Mouse (Mus musculus) gastrocnemius, postnatal 4 days (tissue): ENCODE measurements around the gene Apbb2. TPM values are rescaled to one million over a fixed set of nuclear protein-coding genes. Genes with fewer than 3 reads are reported as not detected.

Experiments used
- DNase-seq, 2 experiments: peaks; one replicate each; pipeline ENCODE4 v3.0.0; 2021 to 2022; ENCODE audit warnings: low spot score in 2 of 2, mixed read lengths in 2 of 2
- total RNA-seq, 2 experiments: library from RNA; stranded (reverse); gene quantifications; 2 replicates each; pipeline ENCODE4 v1.2.3; 2021

Apbb2 gene
- total RNA-seq, 2 experiments from 2014 or later, result 56.0 to 60.4 TPM

DNA sequence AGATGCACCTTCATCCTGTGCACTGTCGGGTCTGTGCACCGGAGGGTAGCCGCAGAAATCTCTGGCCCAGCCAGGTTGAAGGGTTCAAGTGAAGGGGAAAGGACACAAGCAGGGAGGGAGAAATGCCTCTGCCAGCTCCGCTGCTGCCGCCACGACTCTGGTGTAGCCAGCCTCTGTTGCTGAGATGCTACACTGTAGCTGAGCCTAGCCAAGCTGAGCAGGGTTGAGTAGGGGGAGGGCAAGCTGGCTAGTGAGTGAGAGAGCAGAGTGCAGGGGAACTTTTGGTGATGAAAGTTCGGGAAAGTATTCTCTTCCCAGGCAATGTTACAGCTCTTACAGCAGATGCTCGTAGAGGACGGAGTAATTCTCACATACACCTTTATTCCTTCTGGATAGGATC, 66.3 kb downstream of the Apbb2 start:
- DNase-seq, result no peak

DNA sequence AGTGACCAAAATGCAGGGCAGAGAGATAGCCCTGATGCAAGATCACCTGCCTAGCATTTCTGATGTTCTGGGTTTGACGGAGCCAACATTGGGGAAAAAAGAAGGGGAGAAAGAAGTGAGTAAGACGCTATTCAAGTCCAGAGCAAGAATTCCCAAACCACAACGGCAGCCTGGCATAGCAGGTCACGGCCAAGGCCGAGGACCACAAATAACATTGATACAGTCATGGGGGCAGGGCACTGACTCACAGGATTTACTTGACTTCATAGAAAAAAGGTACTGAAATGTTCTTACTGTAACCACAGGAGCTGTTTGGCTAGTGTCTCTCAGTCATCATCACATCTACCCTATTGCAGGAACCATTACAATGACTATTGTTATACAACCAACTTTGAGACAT, 68.3 kb downstream of the Apbb2 start:
- no peak for DNase-seq

DNA sequence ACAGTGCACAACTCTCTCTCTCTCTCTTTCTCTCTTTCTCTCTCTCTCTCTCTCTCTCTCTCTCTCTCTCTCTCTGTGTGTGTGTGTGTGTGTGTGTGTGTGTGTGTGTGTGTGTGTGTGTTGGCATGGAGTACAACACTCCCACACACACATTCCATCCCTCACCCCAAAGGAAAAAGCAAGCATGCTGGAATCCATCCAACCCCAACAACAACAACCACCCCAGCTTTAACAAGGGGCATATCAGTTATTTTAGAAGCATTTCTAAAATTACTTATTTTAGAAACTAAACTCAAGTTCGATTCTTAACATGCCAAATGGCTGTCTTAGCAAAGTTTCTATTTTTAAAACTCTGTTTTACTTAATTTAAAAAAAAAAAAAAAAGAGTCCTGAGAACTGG, 68.9 kb downstream of the Apbb2 start:
- DNase-seq, result no peak

DNA sequence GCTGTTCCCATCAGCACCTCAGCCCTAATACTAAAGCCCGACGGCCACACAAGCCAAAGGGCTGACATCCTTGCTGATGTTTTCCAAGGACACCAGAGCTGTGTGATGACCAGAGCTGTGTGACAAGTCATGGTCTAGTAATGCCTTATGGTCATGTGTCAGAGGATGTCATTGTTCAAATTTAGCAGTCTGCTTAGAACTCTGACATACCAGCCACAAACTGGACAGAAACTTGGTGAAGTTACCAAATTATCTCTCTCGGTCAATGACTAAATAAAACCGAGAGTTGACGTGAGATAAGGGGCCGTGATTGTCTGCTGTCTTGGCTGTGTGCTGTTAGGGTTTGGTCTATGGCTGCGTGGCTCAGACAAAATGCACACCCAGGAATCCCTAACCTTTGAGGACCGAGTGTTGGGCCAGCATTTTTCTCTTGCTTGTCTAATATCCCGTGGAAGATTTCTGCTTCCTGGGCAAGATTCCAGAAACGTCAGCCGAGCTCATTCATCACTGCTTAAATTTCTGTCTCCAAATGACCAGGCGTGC, 71.5 kb downstream of the Apbb2 start:
- DNase-seq, result peak in 1 of 2 experiments; percentile 54

DNA sequence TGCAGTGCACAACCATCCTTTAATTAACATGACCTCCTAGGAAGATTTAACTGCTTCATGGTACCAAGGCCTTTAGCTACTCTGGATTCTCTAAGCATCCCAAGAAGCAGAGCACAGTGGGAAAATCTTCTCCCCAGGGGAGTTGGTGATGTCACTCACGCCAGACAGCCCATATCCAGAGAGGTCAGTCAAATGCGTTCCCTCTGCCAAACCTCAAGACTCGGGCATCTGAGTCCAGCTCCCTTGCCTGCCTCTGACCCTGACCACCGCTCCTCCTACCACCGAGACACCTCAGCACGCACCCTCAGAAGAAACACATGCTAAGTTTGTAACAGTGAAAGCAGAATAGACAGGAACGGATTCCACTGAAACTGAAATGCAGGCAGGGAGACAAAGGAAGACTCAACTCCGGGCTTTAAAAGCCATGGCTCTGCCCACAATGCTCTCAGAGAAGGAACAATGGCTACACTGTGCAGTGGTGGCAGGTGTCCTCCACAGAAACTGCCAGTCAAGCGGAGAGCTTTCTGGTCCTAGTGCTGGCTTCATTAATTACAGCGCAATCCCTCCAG, 72.9 kb downstream of the Apbb2 start:
- DNase-seq, result no peak

DNA sequence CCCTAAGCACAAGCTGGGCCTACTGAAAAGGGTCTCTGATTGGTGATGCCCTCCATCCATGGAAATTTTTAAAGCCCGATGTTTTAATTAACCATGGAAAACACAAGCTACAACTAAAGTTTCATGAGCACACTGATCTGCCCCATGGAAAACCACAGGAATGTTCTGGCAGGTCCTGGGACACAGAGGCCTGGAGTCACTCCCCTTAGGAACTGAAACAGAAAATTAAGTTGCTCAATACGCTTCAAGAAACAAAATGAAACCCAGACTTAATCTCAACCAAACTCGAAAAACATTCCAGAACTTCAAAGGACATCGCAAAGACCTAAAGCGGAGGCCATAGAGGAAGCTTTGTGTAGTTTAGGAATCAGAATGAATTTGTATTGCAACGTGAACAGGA, 74.8 kb downstream of the Apbb2 start:
- DNase-seq, result peak in 1 of 2 experiments; percentile 32

DNA sequence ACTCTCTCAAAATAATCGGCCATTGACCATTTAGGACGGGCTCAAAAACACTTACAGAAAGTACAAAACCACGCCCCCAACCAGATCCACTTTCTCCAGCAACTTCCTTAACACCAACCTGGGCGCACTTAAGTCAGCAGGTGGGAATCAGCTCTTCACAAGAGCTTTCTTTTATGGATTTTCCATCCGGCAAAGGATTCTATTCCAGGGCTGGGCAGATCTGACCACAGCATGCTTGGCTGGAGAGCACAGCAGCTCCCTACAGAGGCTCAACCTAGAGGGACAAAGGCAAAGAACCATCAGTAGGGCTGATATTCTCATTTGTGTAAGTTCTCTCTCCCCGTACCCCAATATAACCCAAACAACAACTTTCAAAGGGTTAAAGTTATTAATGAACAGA, 75.2 kb downstream of the Apbb2 start:
- no peak for DNase-seq

DNA sequence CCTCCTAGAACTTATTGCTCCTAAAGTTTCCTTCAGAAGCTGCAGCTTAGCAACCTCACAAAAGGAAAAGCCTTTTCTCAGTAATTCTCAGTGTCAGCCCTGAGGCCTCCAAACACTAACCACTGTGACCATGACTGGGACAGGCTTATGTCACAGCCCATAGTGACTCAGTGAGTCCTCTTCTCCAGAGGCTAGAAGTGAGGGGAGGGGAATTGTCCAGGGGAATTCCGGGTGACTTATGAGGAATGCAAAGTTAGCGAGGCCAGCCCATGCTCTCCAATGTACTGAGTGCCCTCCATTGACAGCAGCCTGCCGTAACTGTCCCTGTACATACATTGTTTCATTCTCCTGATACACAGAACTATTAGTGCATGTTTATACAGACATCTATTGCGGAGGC, 76.1 kb downstream of the Apbb2 start:
- no peak for DNase-seq

DNA sequence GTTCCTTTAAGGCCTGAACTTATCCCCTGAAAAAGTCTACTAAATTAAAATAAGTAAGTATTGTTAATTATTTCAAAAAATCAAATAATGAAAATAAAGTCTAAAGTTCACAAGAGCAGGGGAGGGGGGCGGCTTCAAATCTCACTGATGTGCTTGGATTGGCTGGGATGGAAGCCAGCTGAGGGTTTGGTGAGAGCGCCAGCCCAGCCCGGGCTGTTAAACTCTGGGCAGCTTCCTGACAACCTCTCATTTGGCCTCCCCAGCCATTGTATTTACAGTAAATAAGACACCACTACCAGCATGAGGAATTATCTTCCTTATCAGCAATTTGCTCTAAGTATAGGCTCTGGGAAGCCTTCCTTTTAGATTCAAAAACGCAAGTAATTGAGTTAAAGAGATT, 77.2 kb downstream of the Apbb2 start:
- DNase-seq, result no peak

DNA sequence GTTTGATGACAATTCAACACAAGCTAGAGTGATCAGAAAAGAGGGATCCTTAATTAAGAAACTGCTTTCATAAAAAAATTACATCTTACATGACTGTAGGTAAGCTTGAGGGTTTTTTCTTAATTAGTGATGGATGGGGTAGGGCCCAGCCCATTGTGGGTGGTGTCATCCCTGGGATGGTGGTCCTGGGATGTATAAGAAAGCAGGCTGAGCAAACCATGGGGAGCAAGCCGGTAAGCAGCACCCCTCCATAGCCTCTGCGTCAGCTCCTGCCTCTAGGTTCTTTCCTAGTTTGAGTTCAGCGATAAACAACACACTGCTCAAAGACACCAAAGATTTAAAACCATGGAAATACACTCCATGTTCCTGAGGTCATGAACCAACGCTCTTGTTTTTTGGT, 78.3 kb downstream of the Apbb2 start:
- DNase-seq, result no peak

DNA sequence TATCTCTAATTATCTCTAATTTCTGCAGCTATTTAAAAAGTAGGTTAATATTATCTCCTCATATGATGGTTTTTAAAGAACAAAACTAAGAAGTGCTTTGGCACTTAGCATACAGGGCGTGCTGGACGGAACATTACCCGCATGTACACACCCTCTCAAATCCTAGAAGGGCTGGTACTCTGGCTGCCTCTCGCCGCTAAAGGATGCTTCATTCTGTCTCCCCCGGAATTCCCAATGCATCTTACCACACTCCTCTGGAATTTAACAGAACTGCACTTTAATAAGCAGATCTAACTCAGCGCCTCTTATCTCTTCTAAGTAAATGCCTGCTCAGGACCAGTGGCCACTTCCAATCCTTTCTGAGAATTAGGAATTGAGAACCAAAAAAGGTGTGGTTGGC, 80.8 kb downstream of the Apbb2 start:
- no peak for DNase-seq

DNA sequence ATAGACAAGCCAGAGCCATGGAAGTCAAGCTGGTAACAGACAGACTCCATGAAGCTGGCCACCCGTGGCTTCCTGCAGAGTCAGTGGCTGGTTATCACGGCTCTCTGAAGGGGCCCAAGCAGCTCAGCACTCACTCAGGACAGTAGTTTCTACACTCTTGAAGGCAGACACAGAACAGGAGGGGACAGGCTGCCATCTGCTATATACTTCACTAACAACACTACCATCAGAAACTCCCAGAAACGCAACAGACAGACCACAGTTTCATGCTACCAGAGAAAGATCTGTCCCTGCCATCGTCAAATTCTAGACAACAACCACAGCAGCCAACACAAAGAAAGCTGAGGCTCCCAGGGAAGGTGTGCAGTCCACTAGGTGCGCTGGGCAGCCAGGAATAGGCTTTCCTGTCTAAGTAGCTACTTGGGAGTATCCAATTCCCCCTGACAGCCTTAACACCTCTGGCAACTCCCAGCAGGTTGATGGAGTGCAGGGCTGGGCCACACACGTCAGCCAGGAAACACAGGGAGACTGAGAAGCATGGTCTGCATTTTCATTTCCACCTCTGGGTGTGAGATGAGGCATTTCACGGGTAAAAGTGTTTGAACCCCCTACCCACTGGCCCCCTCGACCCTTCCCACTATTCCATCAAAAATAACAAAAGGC, 81.8 kb downstream of the Apbb2 start:
- DNase-seq, result no peak

DNA sequence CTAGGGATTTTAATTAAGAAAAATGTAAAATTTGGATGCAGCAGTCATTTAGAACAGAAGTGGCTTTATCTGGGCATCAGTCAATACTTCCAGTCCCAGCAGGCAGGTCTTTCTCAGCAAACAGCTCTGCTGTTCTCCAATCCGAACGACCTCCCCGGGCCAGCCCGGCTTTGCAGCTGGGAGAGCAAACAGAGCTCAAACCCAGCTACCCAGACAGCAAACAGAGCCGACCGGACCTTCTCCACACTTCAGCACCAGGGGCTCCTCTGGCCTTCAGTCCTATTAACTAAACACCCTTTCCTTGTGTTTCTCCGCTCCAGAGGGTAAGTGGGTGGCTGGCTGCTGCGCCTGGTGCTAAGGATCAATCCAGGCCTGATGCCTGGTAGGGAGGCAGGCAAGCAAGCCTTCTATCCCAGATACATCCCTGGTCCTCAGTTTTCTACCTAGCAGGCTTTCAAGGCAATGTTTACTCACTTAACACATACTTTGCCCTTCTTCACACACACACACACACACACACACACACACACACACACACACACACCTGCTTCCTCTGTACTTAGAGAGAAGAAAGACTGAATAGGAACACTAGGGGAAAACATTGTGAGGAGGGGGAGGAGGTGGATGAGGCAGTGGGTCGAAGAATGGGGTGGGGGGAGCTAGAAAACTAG, 82.9 kb downstream of the Apbb2 start:
- peak in 1 of 2 experiments; percentile 21 for DNase-seq

DNA sequence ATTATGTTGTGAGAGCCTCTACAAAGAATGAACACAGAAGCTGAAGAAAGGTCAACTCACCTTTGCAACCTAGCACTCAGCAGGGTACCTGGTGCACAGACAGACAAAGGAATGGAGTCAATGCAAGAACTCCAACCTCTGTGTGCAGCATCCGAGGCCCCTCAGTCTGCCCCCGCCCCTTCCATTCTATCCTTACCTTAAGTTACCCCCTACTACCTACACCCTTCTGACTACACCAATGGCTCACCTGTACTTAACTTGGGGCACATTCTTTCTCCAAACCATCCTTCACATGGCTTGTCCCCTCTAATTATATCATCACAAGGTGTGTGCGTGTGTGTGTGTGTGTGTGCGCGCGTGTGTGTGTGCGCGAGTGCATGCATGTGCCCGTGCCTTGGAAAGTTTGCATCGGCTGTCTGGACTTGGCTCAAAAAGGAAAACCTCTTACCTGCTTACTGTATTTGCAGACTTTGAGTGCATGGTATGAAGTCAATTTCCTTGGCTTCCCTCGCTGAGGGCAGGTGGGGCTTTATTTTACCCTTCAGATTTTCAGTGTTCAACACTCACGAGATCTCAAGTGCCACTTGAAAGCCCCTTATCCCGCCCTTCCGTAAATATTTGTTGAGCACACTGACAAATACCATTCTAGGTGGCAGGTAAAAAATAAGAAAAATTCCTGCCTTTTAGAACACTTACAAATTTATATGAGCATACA, 84.7 kb downstream of the Apbb2 start:
- DNase-seq, result no peak

DNA sequence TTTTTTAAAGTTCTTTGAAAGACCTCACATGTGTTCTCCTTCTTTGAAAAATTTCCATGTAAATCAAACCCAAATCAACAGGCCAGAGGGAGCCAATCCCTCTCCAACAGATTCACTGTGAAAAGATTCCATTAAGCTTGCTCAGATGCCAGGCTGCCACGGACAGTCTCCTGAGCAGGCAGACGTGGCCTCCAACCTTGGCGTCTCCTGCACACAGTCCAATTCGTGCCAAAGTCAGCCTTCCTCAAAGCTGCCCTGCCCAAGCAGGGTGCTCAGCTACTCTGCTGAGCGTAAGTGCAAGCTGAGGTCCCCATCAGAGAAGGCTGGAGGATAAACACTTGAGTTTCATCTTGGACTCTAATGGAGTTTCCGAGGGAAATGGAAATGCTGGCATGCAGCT, 85.8 kb downstream of the Apbb2 start:
- DNase-seq, result no peak

DNA sequence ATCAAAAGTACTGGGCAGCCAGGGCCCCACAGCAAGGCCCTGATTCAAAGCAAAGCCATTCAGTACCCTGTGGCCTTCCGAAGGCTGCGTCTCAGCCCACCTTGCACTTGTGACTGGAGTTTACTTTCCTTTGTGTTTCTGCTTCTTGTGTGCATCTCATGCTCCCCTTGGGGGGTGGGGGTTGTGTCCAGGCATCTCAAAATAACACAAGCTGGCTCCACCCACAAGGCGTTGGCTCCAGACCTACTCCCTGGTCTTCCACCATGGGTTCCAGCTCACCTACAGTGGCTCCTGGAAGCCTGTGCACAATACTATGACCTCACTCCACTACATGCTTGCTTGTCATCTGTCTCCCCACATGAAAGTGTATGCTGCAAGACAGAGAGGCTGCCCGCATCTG, 88.2 kb downstream of the Apbb2 start:
- no peak for DNase-seq

DNA sequence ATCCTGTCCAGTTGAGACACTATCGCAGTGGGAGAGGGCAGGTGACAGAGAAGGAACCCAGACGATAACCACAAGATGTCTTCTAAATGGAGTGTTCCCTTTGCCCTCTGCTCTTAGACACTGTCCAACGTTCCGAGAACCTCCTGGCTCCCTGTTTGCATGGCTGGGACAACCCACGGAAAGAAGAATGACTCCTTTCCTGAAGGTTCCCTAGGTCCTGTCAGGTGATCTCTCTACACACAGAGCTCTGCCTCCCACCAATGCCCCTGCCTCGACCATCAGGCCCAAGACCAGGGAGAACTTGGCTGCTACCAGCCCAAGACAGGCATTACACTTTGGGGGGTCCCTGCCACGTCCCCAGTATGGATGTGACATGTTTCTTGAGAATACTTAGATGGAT, 89.0 kb downstream of the Apbb2 start:
- no peak for DNase-seq

DNA sequence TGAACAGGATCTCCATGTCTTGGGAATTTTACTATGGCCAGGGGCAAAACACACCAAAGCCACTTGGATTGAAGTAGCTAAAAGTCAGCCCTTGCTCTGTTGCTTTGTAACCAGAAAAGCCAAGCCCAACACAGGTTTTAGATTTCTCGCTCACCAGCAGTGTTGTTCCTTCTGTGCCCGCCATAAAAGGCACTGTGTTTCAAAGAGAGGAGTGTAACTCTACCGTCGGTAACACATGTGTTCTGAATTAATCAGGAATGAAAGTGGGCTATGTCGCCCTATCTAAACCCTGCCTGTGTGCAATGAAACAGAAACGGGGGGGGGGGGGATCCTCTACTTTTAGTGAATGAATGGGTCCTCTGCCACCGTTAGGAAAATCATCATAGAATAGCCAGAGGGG, 90.0 kb downstream of the Apbb2 start:
- no peak for DNase-seq

DNA sequence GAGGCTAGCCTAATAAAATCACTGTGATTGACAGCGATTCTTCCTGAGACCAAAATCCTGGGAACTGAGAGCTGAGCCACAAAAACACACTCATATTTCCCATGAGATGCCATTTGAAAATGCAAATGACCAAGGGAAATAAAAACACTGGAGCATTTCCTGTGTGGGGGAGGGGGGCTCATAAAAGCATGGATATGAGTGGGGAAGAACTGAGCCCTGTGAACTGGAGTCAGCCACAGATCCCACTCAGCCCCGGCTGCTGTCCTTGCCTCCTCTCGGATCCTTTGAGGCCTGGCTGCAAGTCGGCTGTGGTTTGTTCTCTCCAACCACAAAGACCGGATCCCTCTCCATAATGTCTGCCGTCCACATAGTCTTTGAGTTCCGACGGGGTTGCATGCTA, 91.5 kb downstream of the Apbb2 start:
- no peak for DNase-seq

DNA sequence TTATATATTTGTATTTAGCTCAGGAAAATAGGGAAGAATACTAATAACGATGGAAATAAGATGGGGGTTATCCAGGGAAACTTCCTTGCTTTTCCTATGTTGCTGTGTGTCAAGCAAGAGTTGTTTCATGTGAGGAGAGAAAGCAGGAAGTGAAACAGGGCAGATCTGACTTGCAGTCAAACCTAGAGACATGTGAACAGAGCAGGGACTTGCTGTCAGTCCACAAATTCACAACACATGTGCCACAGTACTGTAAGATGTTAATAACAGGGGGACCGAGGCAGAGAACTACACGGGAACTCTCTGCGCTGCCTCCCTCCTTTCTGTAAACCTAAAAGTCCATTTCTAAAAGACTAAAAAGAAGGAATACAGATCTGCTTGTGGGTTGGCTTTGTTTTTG, 93.6 kb downstream of the Apbb2 start:
- DNase-seq, result no peak

DNA sequence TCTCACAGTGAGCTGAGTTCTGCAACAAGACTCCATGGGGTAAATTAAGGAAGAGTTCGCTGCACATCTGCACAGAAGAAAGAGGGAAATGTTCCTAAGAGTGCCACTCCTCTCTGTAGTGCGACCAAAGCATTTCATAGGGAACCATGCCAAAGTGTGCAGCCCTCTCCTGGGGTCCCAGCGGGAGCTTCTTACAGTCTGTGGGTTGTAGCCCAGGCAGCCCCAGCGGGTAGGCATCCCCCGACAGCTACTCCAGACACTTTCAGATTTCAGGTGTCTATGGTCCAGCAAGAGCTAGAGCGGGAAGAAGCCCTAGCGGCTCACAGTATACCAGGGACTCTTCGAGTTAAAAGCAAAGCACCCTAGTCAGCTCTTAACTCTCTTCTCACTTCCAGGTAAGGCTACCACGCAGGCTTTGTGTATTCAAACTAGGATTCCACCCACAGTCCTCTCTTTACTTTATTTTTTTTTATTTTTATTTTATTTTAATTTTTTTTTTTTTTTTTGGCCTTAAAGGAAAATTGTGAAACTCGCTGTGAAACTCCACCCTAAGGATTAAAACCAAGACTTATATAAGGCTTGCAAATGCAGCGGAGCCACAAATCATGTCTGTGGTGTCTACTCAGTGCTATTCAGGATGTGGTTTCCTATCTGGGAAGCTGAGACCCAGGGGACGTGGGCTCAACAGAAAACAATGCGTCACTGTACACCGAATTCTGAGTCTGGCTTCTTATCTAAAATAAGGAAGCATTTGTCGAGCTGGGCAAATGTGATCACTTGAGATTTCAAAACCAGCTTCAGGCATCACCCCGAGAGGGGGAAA, 94.7 kb downstream of the Apbb2 start:
- no peak for DNase-seq
